Mouse (Mus musculus): ENCODE data around the gene Il17f. TPM values are rescaled to one million over a fixed set of nuclear protein-coding genes. Genes with fewer than 3 reads are reported as not detected.
"Not testable (repeated sequence)": the region's sequence is repeated elsewhere in the genome, so short reads cannot be mapped to it uniquely, and the experiment has no call there.

The Il17f gene
- polyA plus RNA-seq (2014; fragmentation: Nextera tagmentation; extraction: Ambion mirVana), result not detected in 2 replicates

- ATAC-seq (replicated peaks; ENCODE audit: insufficient number of reproducible peaks, low FRiP score, low TSS enrichment); H3K4me3 ChIP-seq (ENCODE audit: low read depth, low read length); H3K4me2 ChIP-seq; H3K27me3 ChIP-seq (ENCODE audit: control insufficient read depth, insufficient read depth, low read length); H3K9me3 ChIP-seq (replicated peaks; ENCODE audit: control insufficient read depth, low read length); H3K4me1 ChIP-seq (ENCODE audit: control insufficient read depth, insufficient read depth, low read length); H3K9ac ChIP-seq (ENCODE audit: low read depth, low read length); H3K36me3 ChIP-seq (ENCODE audit: control insufficient read depth, insufficient read depth, low read length); H3K27ac ChIP-seq (ENCODE audit: low read depth, low read length): not testable (repeated sequence)
- 80% methylated on average over 1 of the region's 1 CpGs for WGBS (ENCODE audit: insufficient replicate concordance)
These were observed at the start of gene Il17f for GRCm38 (mm10) chr1:20790517-20790916. Il17f (minus strand) TSS chr1:20790617.

GRCm38 (mm10) chr1:20839911-20840310 is 49.5 kb upstream of the Il17f start:
- no peaks in the 10 kb centered on the region for H3K9me3 ChIP-seq (replicated peaks; ENCODE audit: control insufficient read depth, low read length)
- H3K27ac ChIP-seq (ENCODE audit: low read depth, low read length), result no peak overlapping the region
- no peak overlapping the region for H3K4me2 ChIP-seq
- WGBS (ENCODE audit: insufficient replicate concordance), result 65% methylated on average over 3 of the region's 3 CpGs
- H3K27me3 ChIP-seq (ENCODE audit: control insufficient read depth, insufficient read depth, low read length), result no peaks in the 10 kb centered on the region
- no peak overlapping the region for H3K4me3 ChIP-seq (ENCODE audit: low read depth, low read length)
- no peak overlapping the region for H3K9ac ChIP-seq (ENCODE audit: low read depth, low read length)
- no peaks in the 10 kb centered on the region for H3K4me1 ChIP-seq (ENCODE audit: control insufficient read depth, insufficient read depth, low read length)
- no peak for ATAC-seq (replicated peaks; ENCODE audit: insufficient number of reproducible peaks, low FRiP score, low TSS enrichment)
- no peaks in the 10 kb centered on the region for H3K36me3 ChIP-seq (ENCODE audit: control insufficient read depth, insufficient read depth, low read length)

- Histone ChIP-seq H3K9ac (ENCODE audit: low read depth, low read length) (no peak overlapping the region), H3K4me1 (ENCODE audit: control insufficient read depth, insufficient read depth, low read length) (no peaks in the 10 kb centered on the region), H3K4me3 (ENCODE audit: low read depth, low read length) (no peak overlapping the region), H3K36me3 (ENCODE audit: control insufficient read depth, insufficient read depth, low read length) (no peaks in the 10 kb centered on the region), H3K27ac (ENCODE audit: low read depth, low read length) (no peak overlapping the region), H3K9me3 (replicated peaks; ENCODE audit: control insufficient read depth, low read length) (no peaks in the 10 kb centered on the region), H3K4me2 (no peak overlapping the region), H3K27me3 (ENCODE audit: control insufficient read depth, insufficient read depth, low read length) (no peaks in the 10 kb centered on the region)
- ATAC-seq (replicated peaks; ENCODE audit: insufficient number of reproducible peaks, low FRiP score, low TSS enrichment), result no peak
- WGBS (ENCODE audit: insufficient replicate concordance), result 73% methylated on average over 3 of the region's 3 CpGs
These were observed 46.2 kb upstream of the Il17f start for GRCm38 (mm10) chr1:20836551-20837125.

- Histone ChIP-seq H3K9ac (ENCODE audit: low read depth, low read length) (no peak overlapping the region), H3K4me2 (no peak overlapping the region), H3K27ac (ENCODE audit: low read depth, low read length) (no peak overlapping the region), H3K9me3 (replicated peaks; ENCODE audit: control insufficient read depth, low read length) (no peaks in the 10 kb centered on the region), H3K4me1 (ENCODE audit: control insufficient read depth, insufficient read depth, low read length) (no peaks in the 10 kb centered on the region), H3K27me3 (ENCODE audit: control insufficient read depth, insufficient read depth, low read length) (no peaks in the 10 kb centered on the region), H3K4me3 (ENCODE audit: low read depth, low read length) (no peak overlapping the region), H3K36me3 (ENCODE audit: control insufficient read depth, insufficient read depth, low read length) (no peaks in the 10 kb centered on the region)
- 69% methylated on average over 3 of the region's 4 CpGs for WGBS (ENCODE audit: insufficient replicate concordance)
- no peak for ATAC-seq (replicated peaks; ENCODE audit: insufficient number of reproducible peaks, low FRiP score, low TSS enrichment)
These were observed 42.7 kb upstream of the Il17f start for GRCm38 (mm10) chr1:20833141-20833511.

- 67% methylated on average over 5 of the region's 5 CpGs for WGBS (ENCODE audit: insufficient replicate concordance)
- Histone ChIP-seq H3K36me3 (ENCODE audit: control insufficient read depth, insufficient read depth, low read length) (no peaks in the 10 kb centered on the region), H3K4me3 (ENCODE audit: low read depth, low read length) (no peak overlapping the region), H3K4me1 (ENCODE audit: control insufficient read depth, insufficient read depth, low read length) (no peaks in the 10 kb centered on the region), H3K27ac (ENCODE audit: low read depth, low read length) (no peak overlapping the region), H3K9ac (ENCODE audit: low read depth, low read length) (no peak overlapping the region), H3K27me3 (ENCODE audit: control insufficient read depth, insufficient read depth, low read length) (no peaks in the 10 kb centered on the region), H3K9me3 (replicated peaks; ENCODE audit: control insufficient read depth, low read length) (no peaks in the 10 kb centered on the region), H3K4me2 (no peak overlapping the region)
- ATAC-seq (replicated peaks; ENCODE audit: insufficient number of reproducible peaks, low FRiP score, low TSS enrichment), result no peak
These were observed 42.2 kb upstream of the Il17f start for GRCm38 (mm10) chr1:20832473-20833140.

GRCm38 (mm10) chr1:20830546-20830945 is 40.1 kb upstream of the Il17f start:
- no peak for ATAC-seq (replicated peaks; ENCODE audit: insufficient number of reproducible peaks, low FRiP score, low TSS enrichment)
- H3K4me3 ChIP-seq (ENCODE audit: low read depth, low read length), result no peak overlapping the region
- no peaks in the 10 kb centered on the region for H3K4me1 ChIP-seq (ENCODE audit: control insufficient read depth, insufficient read depth, low read length)
- H3K9me3 ChIP-seq (replicated peaks; ENCODE audit: control insufficient read depth, low read length), result no peaks in the 10 kb centered on the region
- H3K27me3 ChIP-seq (ENCODE audit: control insufficient read depth, insufficient read depth, low read length), result no peaks in the 10 kb centered on the region
- H3K36me3 ChIP-seq (ENCODE audit: control insufficient read depth, insufficient read depth, low read length), result no peaks in the 10 kb centered on the region
- H3K4me2 ChIP-seq, result no peak overlapping the region
- WGBS (ENCODE audit: insufficient replicate concordance), result 93% methylated on average over 1 of the region's 1 CpGs
- H3K27ac ChIP-seq (ENCODE audit: low read depth, low read length), result no peak overlapping the region
- no peak overlapping the region for H3K9ac ChIP-seq (ENCODE audit: low read depth, low read length)

- Histone ChIP-seq H3K9me3 (replicated peaks; ENCODE audit: control insufficient read depth, low read length) (no peaks in the 10 kb centered on the region), H3K4me1 (ENCODE audit: control insufficient read depth, insufficient read depth, low read length) (no peaks in the 10 kb centered on the region), H3K27me3 (ENCODE audit: control insufficient read depth, insufficient read depth, low read length) (no peaks in the 10 kb centered on the region), H3K27ac (ENCODE audit: low read depth, low read length) (no peak overlapping the region), H3K9ac (ENCODE audit: low read depth, low read length) (no peak overlapping the region), H3K36me3 (ENCODE audit: control insufficient read depth, insufficient read depth, low read length) (no peaks in the 10 kb centered on the region), H3K4me3 (ENCODE audit: low read depth, low read length) (no peak overlapping the region), H3K4me2 (no peak overlapping the region)
- ATAC-seq (replicated peaks; ENCODE audit: insufficient number of reproducible peaks, low FRiP score, low TSS enrichment), result no peak
- 78% methylated on average over 2 of the region's 2 CpGs for WGBS (ENCODE audit: insufficient replicate concordance)
These were observed 37.6 kb upstream of the Il17f start for GRCm38 (mm10) chr1:20828061-20828460.

- H3K4me1 ChIP-seq (ENCODE audit: control insufficient read depth, insufficient read depth, low read length), result no peaks in the 10 kb centered on the region
- no peak overlapping the region for H3K4me3 ChIP-seq (ENCODE audit: low read depth, low read length)
- no peaks in the 10 kb centered on the region for H3K36me3 ChIP-seq (ENCODE audit: control insufficient read depth, insufficient read depth, low read length)
- H3K9ac ChIP-seq (ENCODE audit: low read depth, low read length), result no peak overlapping the region
- H3K4me2 ChIP-seq, result no peak overlapping the region
- H3K27ac ChIP-seq (ENCODE audit: low read depth, low read length), result no peak overlapping the region
- ATAC-seq (replicated peaks; ENCODE audit: insufficient number of reproducible peaks, low FRiP score, low TSS enrichment), result no peak
- H3K27me3 ChIP-seq (ENCODE audit: control insufficient read depth, insufficient read depth, low read length), result no peaks in the 10 kb centered on the region
- no peaks in the 10 kb centered on the region for H3K9me3 ChIP-seq (replicated peaks; ENCODE audit: control insufficient read depth, low read length)
These were observed 34.6 kb upstream of the Il17f start for GRCm38 (mm10) chr1:20825036-20825435.

- ATAC-seq (replicated peaks; ENCODE audit: insufficient number of reproducible peaks, low FRiP score, low TSS enrichment), result no peak
- whole genome bisulfite sequencing (ENCODE audit: insufficient replicate concordance), result 57% methylated on average over 2 of the region's 2 CpGs
- Histone ChIP-seq H3K9ac (ENCODE audit: low read depth, low read length) (no peak overlapping the region), H3K27ac (ENCODE audit: low read depth, low read length) (no peak overlapping the region), H3K9me3 (replicated peaks; ENCODE audit: control insufficient read depth, low read length) (no peaks in the 10 kb centered on the region), H3K27me3 (ENCODE audit: control insufficient read depth, insufficient read depth, low read length) (no peaks in the 10 kb centered on the region), H3K4me1 (ENCODE audit: control insufficient read depth, insufficient read depth, low read length) (no peaks in the 10 kb centered on the region), H3K4me2 (no peak overlapping the region), H3K36me3 (ENCODE audit: control insufficient read depth, insufficient read depth, low read length) (no peaks in the 10 kb centered on the region), H3K4me3 (ENCODE audit: low read depth, low read length) (no peak overlapping the region)
These were observed 33.5 kb upstream of the Il17f start for GRCm38 (mm10) chr1:20823906-20824305.

All from heart, embryonic 11.5 days (tissue).